Mouse (Mus musculus) frontal cortex, postnatal 14 days (tissue): ENCODE data around the gene 1700109H08Rik.
"Not testable (repeated sequence)": the region's sequence is repeated elsewhere in the genome, so short reads cannot be mapped to it uniquely, and the experiment has no call there.

Source experiments
- DNase-seq, 2 experiments: peaks; one replicate each; pipeline ENCODE4 v3.0.0; 2022; ENCODE audit warnings: low spot score in 2 of 2

Gene 1700109H08Rik

DNA sequence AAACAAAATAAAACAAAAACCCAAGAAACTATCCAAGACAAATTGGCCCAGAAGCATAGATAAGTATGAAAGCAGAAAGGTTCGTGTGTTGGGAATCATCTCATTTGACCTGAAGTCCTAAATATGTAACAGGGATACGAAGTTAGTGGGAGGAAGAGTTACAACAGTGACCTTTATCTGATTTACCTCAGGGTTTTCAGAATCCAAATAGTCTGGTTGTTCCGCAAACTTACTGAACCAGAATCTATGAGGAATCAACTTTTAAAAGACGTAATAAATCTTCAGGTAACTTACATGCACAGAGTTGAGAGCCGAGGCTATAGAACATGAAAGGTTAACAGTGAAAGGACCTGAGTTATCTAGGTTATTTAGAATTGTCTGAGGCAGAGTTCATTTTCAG is 27.4 kb downstream of the 1700109H08Rik start:
- DNase-seq, result no peak

GRCm38 (mm10) chr5:3600298-3600697 is 28.9 kb downstream of the 1700109H08Rik start:
- DNase-seq, result no peak

GRCm38 (mm10) chr5:3600790-3601189 is 29.4 kb downstream of the 1700109H08Rik start:
- no peak for DNase-seq

GRCm38 (mm10) chr5:3607114-3607513 is 35.7 kb downstream of the 1700109H08Rik start:
- DNase-seq, result no peak

- DNase-seq, result no peak
Measured at GRCm38 (mm10) chr5:3609241-3609640, 37.9 kb downstream of the 1700109H08Rik start.

DNA sequence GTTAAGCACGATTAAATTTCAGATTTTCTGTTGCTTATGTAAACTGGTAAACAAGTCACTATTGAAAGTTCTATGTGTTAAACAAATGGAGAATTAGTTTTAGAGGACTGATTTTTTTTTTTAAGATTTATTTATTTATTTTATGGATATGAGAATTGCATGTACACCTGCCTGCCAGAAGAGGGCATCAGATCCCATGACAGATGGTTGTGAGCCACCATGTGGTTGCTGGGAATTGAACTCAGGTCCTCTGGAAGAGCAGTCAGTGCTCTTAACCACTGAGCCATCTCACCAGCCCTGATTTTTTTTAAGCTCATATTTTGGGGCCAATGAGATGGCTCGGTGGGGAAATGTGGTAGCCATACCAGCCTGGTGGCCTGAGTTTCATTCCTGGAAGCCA is 40.5 kb downstream of the 1700109H08Rik start:
- DNase-seq, result not testable (repeated sequence)

GRCm38 (mm10) chr5:3620486-3620885 is 49.1 kb downstream of the 1700109H08Rik start:
- no peak for DNase-seq

GRCm38 (mm10) chr5:3630055-3630454 is 58.7 kb downstream of the 1700109H08Rik start:
- no peak for DNase-seq

DNA sequence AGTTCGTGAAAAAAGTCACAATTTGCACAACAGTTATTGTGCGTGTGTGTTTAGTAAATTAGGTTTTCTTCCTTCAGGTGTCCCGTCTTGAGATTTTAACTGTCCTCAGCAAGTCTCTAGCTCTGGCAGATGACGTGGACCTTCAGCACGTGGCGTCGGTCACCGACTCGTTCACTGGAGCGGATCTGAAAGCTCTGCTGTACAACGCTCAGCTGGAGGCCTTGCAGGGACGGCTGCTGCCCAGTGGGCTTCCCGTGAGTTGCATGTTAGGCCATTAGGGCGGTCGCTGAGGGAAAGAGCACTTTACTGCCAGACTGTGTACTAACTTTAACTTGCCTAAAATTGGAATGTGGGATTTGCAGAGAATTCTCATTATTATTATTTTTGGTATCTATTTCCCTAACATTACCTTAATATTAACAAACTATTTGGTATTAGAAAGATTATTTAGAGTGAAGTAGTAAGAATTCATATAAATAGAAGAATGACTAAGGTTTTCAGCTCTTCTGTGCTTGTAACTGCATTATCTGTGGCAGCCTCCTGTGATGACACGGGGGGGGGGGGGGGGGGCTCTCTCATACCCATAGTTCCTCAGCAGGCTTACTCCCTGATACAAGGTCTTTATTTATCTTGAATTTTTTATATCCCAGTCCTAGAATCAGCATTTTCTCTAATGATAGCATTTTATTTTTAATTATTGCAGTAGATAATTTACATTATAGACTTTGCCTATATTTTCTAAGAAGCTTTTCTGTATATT is 60.3 kb downstream of the 1700109H08Rik start:
- DNase-seq, result no peak

DNA sequence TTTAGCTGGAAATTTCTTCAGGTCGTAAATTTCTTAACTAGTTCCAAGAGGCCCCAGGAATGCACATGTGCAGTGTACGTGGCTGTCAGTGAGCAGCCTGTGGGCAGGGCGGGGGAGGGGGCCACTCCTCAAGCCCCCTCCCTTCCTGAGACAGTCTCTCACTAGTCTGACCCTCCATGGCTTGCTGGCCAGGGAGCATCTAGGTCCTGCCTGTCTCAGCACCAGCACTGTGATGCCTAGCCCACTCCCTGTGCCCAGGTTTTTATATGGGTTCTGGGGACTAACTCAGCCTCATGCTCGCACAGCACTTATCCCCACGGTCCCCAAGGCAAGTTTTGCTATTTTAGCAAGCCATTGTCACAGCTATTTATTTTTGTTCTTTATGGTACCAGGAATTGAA is 60.9 kb downstream of the 1700109H08Rik start:
- DNase-seq, result no peak

GRCm38 (mm10) chr5:3633315-3633714 is 61.9 kb downstream of the 1700109H08Rik start:
- no peak for DNase-seq

GRCm38 (mm10) chr5:3633951-3634350 is 62.6 kb downstream of the 1700109H08Rik start:
- DNase-seq, result no peak
